Mouse (Mus musculus): ENCODE results near the gene Prrxl1.

Prrxl1 gene

GRCm38 (mm10) chr14:32599290-32600041 lies at the start of gene Prrxl1:
Gene Prrxl1 (plus strand): TSS chr14:32599407.
- in situ Hi-C loops (cut with MboI, MseI) = no loop called here

- in situ Hi-C loops (cut with MboI, MseI) = no loop called here
These were observed 47.4 kb upstream of the Prrxl1 start for GRCm38 (mm10) chr14:32551854-32552253.

GRCm38 (mm10) chr14:32553198-32553903 lies 45.9 kb upstream of the Prrxl1 start:
- in situ Hi-C loops (cut with MboI, MseI) = no loop called here

GRCm38 (mm10) chr14:32554860-32555526 lies 44.2 kb upstream of the Prrxl1 start:
- in situ Hi-C loops (cut with MboI, MseI) = loop anchor here (5.0 kb wide), 1 partner anchor 83 kb away; no protein-coding TSS in a partner anchor

GRCm38 (mm10) chr14:32561428-32561827 lies 37.8 kb upstream of the Prrxl1 start:
- in situ Hi-C loops (cut with MboI, MseI) = no loop called here

GRCm38 (mm10) chr14:32563661-32564060 lies 35.5 kb upstream of the Prrxl1 start:
- in situ Hi-C loops (cut with MboI, MseI) = no loop called here

GRCm38 (mm10) chr14:32572519-32572918 lies 26.7 kb upstream of the Prrxl1 start:
- in situ Hi-C loops (cut with MboI, MseI) = no loop called here

GRCm38 (mm10) chr14:32578420-32578819 lies 20.8 kb upstream of the Prrxl1 start:
- in situ Hi-C loops (cut with MboI, MseI) = loop anchor here (5.0 kb wide), 1 partner anchor 41 kb away; no protein-coding TSS in a partner anchor

- in situ Hi-C loops (cut with MboI, MseI) = no loop called here
These were observed 15.5 kb upstream of the Prrxl1 start for GRCm38 (mm10) chr14:32583696-32584095.

- in situ Hi-C loops (cut with MboI, MseI) = no loop called here
These were observed 12.0 kb upstream of the Prrxl1 start for GRCm38 (mm10) chr14:32587013-32587784.

- in situ Hi-C loops (cut with MboI, MseI) = no loop called here
These were observed 8.8 kb upstream of the Prrxl1 start for GRCm38 (mm10) chr14:32590377-32590776.

- in situ Hi-C loops (cut with MboI, MseI) = no loop called here
These were observed 1.7 kb upstream of the Prrxl1 start for GRCm38 (mm10) chr14:32597232-32598231.

- in situ Hi-C loops (cut with MboI, MseI) = no loop called here
These were observed 579 bp upstream of the Prrxl1 start for GRCm38 (mm10) chr14:32598437-32599219.

GRCm38 (mm10) chr14:32600110-32600509 lies 903 bp downstream of the Prrxl1 start:
- in situ Hi-C loops (cut with MboI, MseI) = no loop called here

GRCm38 (mm10) chr14:32605508-32605907 lies 6.3 kb downstream of the Prrxl1 start:
- in situ Hi-C loops (cut with MboI, MseI) = no loop called here

- in situ Hi-C loops (cut with MboI, MseI) = no loop called here
These were observed 7.1 kb downstream of the Prrxl1 start for GRCm38 (mm10) chr14:32606316-32606715.

- in situ Hi-C loops (cut with MboI, MseI) = no loop called here
These were observed 10.2 kb downstream of the Prrxl1 start for GRCm38 (mm10) chr14:32609392-32609791.

GRCm38 (mm10) chr14:32617253-32617652 lies 18.0 kb downstream of the Prrxl1 start:
- in situ Hi-C loops (cut with MboI, MseI) = no loop called here

- in situ Hi-C loops (cut with MboI, MseI) = no loop called here
These were observed 25.0 kb downstream of the Prrxl1 start for GRCm38 (mm10) chr14:32624245-32624644.

GRCm38 (mm10) chr14:32624811-32625210 lies 25.6 kb downstream of the Prrxl1 start:
- in situ Hi-C loops (cut with MboI, MseI) = no loop called here
